Mouse (Mus musculus): ENCODE measurements around the gene Sp9.

DNA sequence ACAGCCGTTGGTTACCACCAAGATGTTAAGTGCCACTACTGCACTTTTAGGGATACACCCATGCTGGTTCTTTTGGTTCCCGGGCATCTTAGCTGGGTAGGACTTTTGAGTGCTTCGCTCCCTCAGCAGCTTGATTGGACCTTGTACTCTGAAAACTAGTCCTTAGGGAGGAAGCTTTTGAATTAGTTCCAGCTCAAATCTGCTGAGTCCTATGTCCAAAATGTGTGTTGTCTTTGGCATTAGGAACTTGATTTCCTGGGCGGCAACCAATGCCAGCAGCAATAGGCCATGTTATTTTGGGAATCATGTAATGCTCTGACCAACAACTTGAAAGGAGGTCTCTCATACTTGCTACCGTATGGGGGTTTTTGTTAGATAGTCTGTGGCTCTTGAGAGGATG lies 54.1 kb downstream of the Sp9 start:
- TF ChIP-seq CTCF (IDR thresholded peaks at IDR 0.05; ENCODE audit: borderline replicate concordance, insufficient read depth, low read depth, low read length) (no peak), POLR2A (IDR thresholded peaks at IDR 0.05; ENCODE audit: borderline replicate concordance, insufficient read depth, low read length) (no peak)
